17 mouse cellular contexts compared by ENCODE assay signal in the genomic region with DNA sequence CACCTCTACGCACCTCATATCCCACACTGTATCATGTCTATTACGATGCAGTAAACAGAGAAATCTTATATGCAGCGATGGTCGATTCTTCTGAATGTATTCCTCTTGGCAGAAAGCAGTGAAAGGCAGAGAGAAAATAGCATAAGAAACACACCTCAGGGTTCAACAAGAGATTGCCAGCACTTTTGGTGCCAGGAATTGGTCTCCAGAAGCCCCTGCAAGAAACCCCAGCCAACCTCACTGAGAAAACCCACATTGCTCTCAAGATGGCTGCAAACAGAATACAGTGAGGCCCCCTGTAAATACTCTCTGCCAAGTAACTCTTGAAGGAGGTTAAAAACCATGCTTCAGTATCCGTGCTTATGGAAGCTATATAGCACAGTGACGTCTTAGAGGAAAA.
"Had no signal": no experiment of that assay in that cellular context is flagged by ENCODE, and none has a peak within 500 bp of the region (broad histone marks: within the 10 kb centered on the region; RNA-seq: fewer than 3 reads in every experiment).

No protein-coding gene starts in this region.

- H3K36me3 ChIP-seq: liver, embryonic 13.5 days; neural tube, embryonic 12.5 days had no signal

- H3K27me3 ChIP-seq: liver, embryonic 13.5 days; neural tube, embryonic 12.5 days had no signal

- H3K4me3 ChIP-seq: liver, embryonic 13.5 days; neural tube, embryonic 12.5 days had no signal

- H3K4me1 ChIP-seq: liver, embryonic 13.5 days; neural tube, embryonic 12.5 days had no signal

- H3K9me3 ChIP-seq: liver, embryonic 13.5 days; neural tube, embryonic 12.5 days had no signal

- H3K27ac ChIP-seq: liver, embryonic 13.5 days; neural tube, embryonic 12.5 days; stomach, postnatal 0 days had no signal

- H3K4me2 ChIP-seq: liver, embryonic 13.5 days; midbrain, embryonic 11.5 days; neural tube, embryonic 12.5 days had no signal

- H3K9ac ChIP-seq: liver, embryonic 13.5 days; neural tube, embryonic 12.5 days had no signal

- DNase-seq: kidney, adult 9 months; kidney, postnatal 14 days; kidney, postnatal 4 days; liver, embryonic 13.5 days; lung, adult 2 months; lung, postnatal 14 days; lung, postnatal 4 days; midbrain, embryonic 14.5 days; right cerebral cortex, adult 18-20 months; right cerebral cortex, postnatal 14 days; right cerebral cortex, postnatal 4 days; thymus, adult 2 months; thymus, postnatal 14 days; thymus, postnatal 4 days had no signal
